Comparison of ENCODE assay signal across 13 mouse cellular contexts in genomic region chr14:25538522-25538921, GRCm38 (mm10).
"Had no signal": no experiment of that assay in that cellular context is flagged by ENCODE, and none has a peak within 500 bp of the region (broad histone marks: within the 10 kb centered on the region; RNA-seq: fewer than 3 reads in every experiment).

No protein-coding gene starts in this region.

- H3K9ac ChIP-seq: limb, embryonic 12.5 days; liver, embryonic 13.5 days; neural tube, embryonic 13.5 days; stomach, embryonic 15.5 days had no signal

- H3K27ac ChIP-seq: kidney, postnatal 0 days; layer of hippocampus, adult 2 months; limb, embryonic 12.5 days; neural tube, embryonic 13.5 days; stomach, embryonic 15.5 days had no signal

- H3K4me2 ChIP-seq: limb, embryonic 12.5 days; liver, embryonic 13.5 days; neural tube, embryonic 13.5 days; stomach, embryonic 15.5 days had no signal

- H3K9me3 ChIP-seq: limb, embryonic 12.5 days; liver, embryonic 13.5 days; neural tube, embryonic 13.5 days; stomach, embryonic 15.5 days had no signal

- DNase-seq: kidney, adult 9 months; kidney, postnatal 4 days; liver, embryonic 13.5 days; lung, adult 18-20 months; midbrain, embryonic 14.5 days; right cerebral cortex, postnatal 14 days; thymus, adult 2 months; thymus, postnatal 25 days had no signal

- H3K4me3 ChIP-seq: layer of hippocampus, adult 2 months; limb, embryonic 12.5 days; liver, embryonic 13.5 days; neural tube, embryonic 13.5 days; stomach, embryonic 15.5 days had no signal

- H3K27me3 ChIP-seq: limb, embryonic 12.5 days; liver, embryonic 13.5 days; neural tube, embryonic 13.5 days; stomach, embryonic 15.5 days had no signal
